Mouse (Mus musculus): ENCODE data around the gene Ccdc12.

Ccdc12 gene

DNA sequence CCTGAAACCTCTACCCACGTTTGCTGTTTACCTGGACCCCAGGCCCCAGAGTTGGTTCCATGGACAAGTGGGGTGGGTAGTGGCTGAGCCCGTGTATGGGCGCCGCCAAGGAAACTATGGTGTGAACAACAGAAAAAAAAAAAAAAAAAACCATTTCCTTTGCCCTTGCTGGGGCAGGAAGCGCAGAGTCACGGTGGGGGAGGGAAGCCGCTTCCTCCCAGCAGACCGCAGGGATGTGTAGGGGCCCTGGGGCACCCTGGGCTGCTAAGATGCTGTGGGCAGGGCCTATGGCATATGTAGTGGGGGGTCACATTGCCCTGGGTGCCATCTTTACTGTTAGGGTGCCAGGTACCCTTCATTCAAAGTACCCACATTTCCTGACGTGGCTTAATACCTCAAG, 11.1 kb upstream of the Ccdc12 start:
- DNase-seq (ENCODE audit: low spot score in 2 of 2) = peak in 1 of 2 experiments; percentile 70

DNA sequence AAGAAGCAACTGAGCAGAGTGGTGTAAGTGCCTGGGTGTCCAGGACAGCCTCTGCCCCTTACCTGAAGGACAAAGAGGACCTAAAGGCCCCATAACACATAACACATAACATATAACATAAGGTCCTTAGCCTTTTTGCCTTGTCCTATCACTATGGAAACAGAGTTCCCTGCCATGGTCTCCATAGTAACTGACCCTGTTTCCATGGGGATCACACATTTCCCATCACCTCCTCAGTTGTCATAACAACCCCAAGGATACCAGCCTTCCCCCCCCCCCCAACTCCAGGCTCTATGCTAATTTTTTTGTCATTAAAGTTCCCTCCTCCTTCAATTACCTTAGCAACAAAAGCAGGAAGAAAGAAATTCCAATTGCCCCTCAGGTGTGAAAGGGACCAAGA, 6.5 kb upstream of the Ccdc12 start:
- no peak for DNase-seq (ENCODE audit: low spot score in 2 of 2)

DNA sequence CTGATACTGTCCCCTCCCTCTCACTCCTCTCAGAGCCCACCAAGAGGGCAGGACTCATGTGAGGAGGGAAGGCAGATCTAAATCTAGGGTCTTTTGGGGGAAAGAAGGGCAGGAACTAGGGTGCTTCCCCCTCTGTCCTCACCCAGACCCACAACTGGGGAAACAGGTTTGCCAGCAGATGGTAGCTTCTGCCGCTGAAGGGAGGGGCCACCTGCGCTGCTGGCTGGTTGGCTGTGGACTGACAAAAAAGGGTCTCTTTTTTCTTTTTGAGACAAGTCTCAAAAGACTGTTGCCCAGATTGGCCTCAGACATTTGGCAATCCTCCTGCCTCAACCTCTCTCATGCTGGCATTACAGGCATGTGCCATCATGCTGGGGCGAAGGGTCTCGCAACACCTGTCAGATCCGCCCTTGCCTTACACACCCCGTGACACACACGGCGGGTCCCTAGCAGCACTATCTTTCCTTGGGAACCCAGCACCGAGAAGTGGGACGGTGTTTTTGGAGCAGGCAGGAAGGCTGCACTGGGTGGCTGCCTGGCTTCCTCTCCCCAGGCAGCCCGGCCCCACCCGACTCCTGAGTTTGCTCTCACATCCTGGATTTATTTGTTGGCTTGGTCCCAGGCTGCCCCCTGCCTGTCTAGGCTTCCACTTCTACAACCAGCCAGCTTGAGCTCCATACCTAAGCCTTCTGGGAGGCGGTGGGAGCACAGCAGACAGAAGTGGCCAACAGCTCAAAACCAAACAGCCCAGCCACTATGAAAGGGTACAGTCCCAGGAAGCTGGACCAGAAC, 4.2 kb upstream of the Ccdc12 start:
- DNase-seq (ENCODE audit: low spot score in 2 of 2) = peak in 1 of 2 experiments; percentile 38

DNA sequence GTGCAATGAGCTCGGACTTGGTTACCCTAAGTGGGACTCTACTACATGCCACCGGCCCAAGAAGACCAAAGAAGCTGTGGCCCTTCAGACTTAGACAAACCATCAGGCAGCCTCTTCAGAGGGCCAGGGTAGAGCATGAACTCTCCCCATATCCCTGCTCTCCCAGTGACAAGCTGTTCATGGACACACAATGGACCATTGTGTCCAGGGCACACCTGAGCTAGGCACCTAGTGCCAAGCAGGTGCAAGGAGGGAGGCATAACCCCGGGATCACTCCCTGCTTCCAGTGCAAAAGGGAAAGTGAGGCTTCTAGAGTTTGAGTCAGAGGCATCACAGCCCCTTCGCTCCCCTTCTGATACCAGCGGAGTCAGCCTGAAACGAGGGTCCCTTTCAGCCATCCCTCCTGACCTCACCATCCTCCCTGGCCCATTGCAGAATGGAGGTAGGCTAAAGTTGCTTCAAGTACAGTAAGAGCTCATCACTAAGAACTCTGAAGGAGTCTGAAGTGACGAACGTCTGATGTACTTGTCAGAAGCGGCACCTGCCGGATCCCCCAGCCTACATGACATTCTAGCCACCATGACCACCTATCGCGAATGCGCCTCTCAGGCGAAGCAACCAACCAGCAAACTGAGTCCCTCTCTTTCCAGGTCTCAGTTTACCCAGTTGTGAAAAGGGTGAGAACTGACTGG, 3.2 kb upstream of the Ccdc12 start:
- DNase-seq (ENCODE audit: low spot score in 2 of 2) = no peak

DNA sequence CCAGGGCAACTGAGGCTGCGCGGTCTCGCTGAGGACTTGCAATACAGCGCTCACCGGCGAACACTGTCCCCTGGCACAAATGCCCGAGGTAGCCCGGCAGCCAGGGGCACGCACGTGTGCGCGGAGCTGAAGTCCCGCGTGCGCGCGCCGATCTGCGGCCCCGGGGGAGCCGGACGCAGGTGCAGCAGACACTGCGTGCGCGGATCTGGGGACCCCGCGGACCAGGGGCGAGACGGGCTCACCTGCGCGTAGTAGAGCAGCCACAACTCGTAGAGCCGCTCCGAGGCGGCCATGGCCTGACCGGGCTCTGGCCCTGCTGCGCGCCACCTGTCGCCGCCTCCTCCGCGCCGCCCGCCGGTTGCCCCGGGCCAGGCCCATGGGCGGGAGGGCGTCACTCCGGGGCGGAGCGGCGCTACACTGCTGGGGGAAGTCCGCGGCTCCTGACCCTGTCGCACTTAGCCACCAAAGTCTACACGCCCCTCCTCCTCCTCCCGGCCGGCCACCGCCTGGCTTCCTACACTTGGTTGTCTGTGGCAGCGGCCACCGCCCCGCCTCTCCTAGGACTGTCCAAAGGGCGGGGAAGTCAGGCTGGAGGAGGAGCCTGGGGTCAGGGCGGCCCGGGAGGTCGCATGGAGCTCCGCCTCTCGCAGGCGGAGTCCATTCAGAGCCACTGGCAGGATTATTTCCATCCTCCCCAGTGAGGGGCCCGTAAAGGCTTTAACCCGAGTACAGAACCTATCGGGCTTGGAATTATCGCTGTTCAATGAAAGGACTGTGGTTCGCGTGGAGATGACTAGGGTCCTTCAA, 2.4 kb upstream of the Ccdc12 start, which contains the start of gene Nbeal2:
Nbeal2 (minus strand) TSS at position 507 of the 807 bp plus-strand sequence.
- peak; percentile 82 to 90 for DNase-seq (ENCODE audit: low spot score in 2 of 2)

DNA sequence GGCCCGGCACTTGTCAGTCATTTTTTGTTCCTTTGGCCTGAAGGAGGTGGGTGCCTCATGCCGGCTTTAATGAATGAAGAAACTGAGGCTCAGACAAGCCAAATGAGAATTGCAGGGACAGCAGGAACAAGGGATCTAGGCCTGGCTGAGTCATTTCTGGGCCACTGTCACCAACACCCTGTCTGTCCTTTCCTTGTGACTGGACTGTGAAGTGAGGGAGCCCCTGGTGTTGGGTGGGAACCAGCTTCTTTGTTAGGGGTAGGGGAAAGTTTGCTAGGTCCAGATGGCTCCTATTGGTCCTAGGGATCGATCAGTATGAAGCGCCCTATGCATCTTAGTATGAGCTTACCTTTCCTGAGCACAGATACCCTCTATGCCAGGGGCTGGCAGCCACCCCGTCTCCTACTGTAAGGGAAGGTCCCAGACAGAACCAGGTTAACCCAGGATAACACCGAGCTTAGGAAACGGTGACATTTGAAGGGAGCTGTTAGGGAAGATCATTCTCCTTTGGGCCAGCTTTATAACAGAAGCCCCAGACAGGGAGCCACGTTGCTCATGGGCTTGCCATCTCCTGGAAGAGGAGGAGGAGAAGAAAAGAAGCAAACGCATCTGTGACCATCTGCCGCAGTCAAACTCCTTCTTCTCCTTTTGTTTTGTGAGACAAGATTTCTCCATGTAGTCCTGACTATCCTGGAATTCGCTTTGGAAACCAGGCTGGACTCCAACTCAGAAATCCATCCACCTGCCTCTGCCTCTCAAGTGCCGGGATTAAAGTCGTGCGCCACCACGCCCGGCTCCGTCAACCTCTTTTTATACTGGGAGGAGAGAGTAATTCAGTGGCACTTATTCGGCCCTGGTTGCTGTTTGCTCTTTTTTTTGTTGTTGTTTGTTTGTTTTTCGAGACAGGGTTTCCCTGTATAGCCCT, 1.3 kb upstream of the Ccdc12 start:
- DNase-seq (ENCODE audit: low spot score in 2 of 2) = no peak

DNA sequence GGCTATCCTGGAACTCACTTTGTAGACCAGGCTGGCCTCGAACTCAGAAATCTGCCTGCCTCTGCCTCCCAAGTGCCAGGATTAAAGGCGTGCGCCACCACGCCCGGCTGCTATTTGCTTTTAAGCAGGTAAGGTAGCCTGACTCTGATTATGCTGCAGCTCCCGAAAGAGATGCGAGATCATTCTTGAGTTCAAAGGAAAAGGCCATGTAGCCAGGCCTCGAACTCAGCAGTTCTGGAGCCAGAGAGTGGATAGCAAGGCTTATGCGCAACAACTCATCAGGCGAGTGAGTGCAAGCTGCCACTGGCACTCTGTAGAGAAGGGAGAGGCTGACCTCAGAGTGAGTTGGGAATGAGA, 674 bp upstream of the Ccdc12 start:
- DNase-seq (ENCODE audit: low spot score in 2 of 2) = no peak

DNA sequence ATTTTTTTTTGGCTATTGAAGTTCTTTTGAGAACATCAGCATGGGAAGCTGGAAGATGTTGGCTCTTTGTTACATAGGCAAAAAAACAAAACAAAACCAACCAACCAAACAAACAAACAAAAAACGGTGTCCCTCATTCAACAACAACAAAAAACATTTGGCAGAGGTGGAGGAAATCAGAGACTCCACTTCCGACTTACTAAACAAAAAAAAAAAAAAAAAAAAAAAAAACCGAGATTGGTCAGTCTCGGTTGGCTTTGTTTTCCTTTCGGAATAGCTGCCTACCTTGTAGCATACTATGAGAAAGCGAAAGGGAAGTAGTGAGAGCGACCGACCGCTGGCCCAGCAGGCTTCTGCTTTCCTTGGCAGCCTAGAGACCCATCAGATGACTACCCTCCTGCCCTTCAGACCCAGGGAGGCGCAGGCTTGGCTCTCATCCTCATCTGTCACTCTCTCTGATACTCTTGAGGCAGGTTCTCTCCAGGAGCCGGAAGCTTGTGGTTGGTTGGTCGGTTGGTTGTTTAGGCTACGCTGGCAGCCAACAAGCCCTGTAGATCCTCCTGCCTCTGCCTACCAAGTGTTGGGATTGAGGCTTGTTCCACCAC, 1.3 kb downstream of the Ccdc12 start:
- DNase-seq (ENCODE audit: low spot score in 2 of 2) = peak in 1 of 2 experiments; percentile 56

DNA sequence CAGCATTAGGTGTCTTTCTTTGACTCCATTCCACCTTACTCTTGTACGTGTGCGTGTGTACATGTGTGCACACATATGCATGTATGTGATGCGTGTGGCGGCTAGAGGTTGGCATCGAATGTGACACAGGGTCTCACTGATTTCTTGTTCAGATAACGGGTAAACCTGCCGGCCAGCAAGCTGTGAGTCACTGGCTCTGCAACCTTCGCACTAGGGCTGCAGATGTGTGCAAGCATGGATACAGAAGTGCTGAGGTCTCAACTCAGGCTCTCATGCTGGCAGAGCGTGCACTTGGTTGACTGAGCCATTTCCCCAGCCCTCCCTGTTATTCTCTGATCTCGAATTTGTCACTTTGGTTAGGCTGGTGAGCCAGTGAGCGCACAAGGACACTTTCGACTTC, 3.2 kb downstream of the Ccdc12 start:
- DNase-seq (ENCODE audit: low spot score in 2 of 2) = no peak

DNA sequence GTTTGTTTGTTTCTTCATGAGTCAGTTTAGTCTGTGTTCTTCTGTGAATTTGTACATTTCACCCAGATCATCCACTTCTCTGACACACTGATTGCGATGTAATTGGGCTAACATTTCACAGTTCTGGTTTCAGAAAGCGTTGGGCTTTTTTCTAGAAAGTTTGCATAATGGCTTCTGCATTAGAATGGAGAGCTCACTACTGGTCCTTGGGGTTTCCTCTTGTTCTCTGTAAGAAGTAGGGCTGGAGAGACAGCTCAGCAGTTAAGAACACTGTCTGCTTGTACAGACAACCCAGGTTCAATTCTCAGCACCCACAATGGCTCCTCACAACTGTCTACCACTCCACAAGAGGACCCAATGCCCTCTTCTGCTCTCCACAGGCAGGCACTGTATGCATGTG, 3.9 kb downstream of the Ccdc12 start:
- DNase-seq (ENCODE audit: low spot score in 2 of 2) = no peak

DNA sequence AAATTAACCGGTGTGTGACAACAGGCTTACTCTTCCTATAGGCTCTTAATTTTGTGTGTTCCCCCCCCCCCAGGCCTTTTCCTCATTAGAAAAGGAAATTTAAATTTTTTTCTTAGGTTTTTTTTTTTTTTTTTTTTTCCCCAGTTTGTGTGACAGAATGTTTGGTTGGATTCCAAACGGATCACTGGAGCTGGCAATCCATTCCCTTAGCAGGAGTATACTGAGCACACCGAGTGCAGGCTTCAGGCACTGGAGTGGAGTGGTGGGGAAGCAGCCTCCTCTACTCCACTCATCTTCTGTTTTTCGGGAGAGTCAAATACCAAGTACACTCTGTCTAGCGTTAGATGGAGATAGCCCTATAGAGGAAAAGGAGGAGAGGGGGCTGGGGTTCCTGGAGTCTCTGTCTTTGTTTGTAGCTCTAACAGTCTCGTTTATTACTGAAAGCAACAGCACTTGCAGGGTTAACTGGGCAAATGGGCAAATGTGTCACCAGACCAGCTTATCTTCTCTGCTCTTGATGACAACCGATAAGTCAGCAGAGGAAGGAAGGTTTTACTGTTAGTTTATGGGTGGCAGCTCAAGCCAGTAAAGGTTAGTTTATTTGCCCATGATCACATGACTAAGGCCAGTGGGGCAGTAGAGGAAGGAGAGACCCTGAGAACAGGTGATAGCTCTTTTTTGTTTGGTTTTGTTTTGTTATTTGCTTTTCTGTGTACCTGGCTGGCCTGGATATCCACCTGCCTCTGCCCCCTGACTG, 4.7 kb downstream of the Ccdc12 start:
- no peak for DNase-seq (ENCODE audit: low spot score in 2 of 2)

DNA sequence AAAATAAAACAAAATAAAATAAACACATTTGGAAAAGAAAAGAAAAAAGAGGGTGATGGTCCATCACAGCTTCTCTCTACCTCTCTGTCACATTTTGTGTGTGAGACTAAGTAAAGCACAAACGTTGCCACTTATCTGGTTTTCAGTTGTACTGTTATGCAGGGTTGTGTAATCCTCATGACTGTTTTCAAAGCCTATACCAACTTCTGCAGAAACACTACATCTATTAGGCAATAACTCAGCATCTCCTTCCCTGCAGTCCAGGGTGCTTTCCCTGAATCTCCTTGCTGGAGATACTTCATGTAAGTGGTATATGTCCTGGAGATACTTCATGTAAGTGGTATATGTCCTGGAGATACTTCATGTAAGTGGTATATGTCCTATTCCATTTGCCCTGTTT, 6.5 kb downstream of the Ccdc12 start:
- no peak for DNase-seq (ENCODE audit: low spot score in 2 of 2)

DNA sequence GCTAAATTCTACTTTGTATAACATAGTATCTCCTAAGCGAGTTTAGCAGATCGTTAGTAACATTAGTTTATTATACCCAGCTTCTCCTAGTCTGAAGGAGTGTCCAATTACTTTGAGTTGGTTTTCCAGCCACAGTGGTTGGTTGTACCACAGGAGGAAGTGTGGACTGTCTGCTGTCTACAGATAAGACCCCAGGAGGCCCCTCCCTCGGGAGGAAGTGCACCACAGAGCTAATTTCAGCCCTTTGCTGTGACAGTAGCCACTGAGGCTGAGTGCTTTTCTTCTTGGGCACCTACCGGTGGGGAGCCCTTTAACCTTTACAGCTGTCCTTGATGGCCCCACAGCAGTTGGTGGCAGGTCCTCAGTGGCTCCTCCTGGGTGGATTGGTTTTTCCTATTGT, 9.6 kb downstream of the Ccdc12 start:
- peak in 1 of 2 experiments; percentile 78 for DNase-seq (ENCODE audit: low spot score in 2 of 2)

DNA sequence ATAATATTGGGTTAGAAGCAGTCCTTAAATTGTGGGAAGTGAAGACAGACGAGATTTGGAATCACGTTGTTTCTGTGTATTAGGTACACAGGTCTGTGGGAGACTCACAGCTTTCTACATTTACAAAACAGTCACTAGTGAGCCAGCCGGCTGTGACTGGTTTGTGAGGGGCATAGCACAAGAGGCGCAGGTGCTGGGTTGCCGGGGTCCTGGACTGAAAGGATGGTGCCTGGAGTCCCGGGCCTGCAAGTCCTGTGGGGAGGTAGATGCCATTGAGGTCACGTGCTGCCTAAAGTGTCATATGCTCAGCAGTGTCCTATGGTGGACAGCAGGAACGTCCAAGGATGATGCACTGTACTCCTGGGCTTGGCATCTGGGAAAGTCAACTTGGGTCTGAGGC, 10.1 kb downstream of the Ccdc12 start:
- peak in 1 of 2 experiments; percentile 35 for DNase-seq (ENCODE audit: low spot score in 2 of 2)

DNA sequence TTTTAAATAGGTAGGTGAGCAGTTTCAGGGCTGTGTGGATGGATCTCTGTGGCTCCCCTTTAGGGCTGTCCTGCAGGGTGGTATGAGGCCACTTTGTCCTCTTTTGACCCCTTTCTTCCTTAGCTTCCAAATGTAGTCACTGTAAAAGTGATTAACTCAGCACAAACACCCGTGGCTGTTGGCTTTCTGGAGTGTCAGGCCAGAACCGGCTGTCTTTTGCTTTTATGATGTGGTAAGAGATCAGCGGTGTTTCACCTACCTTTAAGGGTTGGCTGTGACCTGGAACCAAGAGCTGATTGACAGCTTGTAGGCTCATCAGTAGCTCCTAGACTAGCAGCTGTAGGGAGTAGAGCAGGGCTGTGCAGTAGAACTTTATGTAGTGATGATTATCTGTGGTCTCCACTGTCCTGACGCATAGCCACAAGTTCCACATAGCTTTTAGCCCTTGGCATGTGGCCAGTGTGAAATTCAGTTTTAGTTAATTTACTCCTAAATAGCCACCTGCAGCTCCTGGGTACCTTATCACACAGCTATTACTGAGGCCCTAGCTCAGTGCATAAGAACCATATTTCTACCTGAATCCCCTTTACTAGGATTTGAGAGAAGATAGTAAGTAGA, 11.0 kb downstream of the Ccdc12 start:
- no peak for DNase-seq (ENCODE audit: low spot score in 2 of 2)

DNA sequence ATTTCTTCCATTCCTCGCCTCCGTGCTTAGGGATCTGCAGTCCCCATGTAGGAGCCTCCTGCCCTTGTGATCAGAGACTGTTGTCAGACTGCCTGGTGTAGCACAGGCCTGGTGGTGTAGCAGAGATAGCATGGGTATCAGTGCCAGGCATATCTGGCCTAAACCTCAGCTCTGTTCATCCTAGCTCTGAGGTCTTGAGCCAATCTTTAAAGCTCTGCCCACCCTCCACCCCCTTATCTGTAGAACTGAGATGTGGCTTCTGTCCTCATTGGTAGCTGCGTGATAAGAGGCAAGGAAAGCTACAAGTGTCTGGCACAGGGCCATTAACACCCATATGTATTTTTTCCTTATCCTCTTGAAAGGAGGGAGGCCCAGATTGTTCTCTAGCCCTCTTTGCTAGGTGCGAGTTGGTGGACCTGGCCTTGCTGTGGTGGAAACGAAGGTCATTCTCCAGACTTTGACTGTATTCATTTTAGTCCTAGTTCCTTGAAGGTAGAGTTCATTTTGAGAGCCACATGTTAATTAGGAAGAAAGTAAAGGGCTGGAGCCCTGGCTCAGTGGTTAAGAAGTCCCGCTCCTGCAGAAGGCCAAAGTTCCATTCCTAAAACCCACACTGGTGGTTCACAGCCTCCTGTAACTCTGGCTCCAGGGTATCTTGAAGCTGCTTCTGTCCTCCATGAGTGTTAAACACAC, 12.4 kb downstream of the Ccdc12 start:
- DNase-seq (ENCODE audit: low spot score in 2 of 2) = no peak

DNA sequence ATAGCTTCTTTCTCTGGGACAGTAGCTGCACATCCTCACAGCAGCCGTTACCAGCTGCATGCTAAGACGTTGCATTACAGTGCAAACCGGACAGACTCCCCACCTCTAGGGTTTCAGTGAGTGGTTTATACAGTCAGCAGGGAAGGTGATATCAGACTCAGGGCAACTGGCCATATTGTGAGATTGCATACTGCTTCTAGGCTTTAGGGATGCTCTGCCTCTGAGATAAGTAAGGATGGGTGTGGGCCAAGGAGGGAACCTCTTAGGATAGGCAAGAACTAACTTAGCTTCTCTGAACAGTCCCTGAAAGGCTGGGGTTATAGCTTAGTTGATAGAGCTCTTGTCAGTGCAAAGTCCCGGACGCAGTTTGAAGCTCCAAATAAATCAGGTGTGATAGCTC, 13.5 kb downstream of the Ccdc12 start:
- no peak for DNase-seq (ENCODE audit: low spot score in 2 of 2)

DNA sequence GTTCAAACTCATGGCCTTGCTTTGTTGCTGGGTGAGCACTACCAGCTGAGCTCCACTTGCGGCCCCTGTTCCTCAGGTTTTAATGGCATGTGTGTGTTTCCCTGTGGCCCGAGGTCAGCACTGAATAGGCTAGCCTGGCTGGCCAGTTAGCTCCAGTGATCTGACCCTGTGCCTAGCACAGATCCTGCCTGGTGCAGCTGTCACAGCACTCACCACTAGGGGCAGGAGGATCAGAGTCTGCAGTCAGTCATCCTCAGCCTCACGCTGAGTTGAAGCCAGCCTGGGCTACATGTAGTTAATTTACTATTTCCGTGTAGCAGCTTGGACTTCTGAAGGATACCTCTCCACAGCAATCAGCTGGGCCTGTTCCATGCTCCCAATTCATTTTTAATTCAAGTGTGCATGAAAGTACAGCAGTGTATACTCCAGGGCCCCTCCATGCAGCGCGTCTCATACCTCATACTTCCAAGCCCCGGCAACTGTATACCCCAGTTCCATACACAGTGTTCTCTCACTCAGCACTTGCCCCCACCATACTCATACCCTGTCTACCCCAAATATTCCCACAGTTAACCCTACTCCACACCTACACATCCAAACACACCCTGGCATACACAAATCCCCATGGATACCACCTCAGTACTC, 16.3 kb downstream of the Ccdc12 start:
- DNase-seq (ENCODE audit: low spot score in 2 of 2) = peak in 1 of 2 experiments; percentile 64

All from spleen, postnatal 10 days (tissue).